Mouse (Mus musculus) testis, adult 2 months (tissue): ENCODE measurements around the gene Stk33. TPM values are rescaled to one million over a fixed set of nuclear protein-coding genes. Genes with fewer than 3 reads are reported as not detected.

ENCODE experiments used
- H3K27ac ChIP-seq: fragments of 200-500 bp; 2 replicates; pipeline ENCODE4 v1.5.1; 2012; ENCODE audit warnings: low read depth, low read length; ENCODE audit not compliant: control insufficient read depth, insufficient read depth
- H3K27me3 ChIP-seq: fragments of 200-500 bp; 2 replicates; pipeline ENCODE4 v1.6.1; 2012; ENCODE audit warnings: mild to moderate bottlenecking, low read length, moderate library complexity; ENCODE audit not compliant: control insufficient read depth, insufficient read depth
- H3K36me3 ChIP-seq: fragments of 200-500 bp; 2 replicates; pipeline ENCODE4 v1.6.1; 2012; ENCODE audit warnings: mild to moderate bottlenecking, low read length; ENCODE audit not compliant: control insufficient read depth, insufficient read depth
- H3K4me1 ChIP-seq: fragments of 200-500 bp; 2 replicates; pipeline ENCODE4 v1.6.1; 2012; ENCODE audit warnings: low read length; ENCODE audit not compliant: control insufficient read depth, insufficient read depth
- H3K4me3 ChIP-seq: fragments of 200-500 bp; 2 replicates; pipeline ENCODE4 v1.5.1; 2012; ENCODE audit warnings: low read depth, mild to moderate bottlenecking, low read length, moderate library complexity, mixed read lengths; ENCODE audit not compliant: control insufficient read depth
- CTCF ChIP-seq: fragments of 200-500 bp; IDR thresholded peaks from 2 replicates; pipeline ENCODE4 v1.5.1; 2012; ENCODE audit warnings: low read depth, mild to moderate bottlenecking, inconsistent platforms, low read length, moderate library complexity; ENCODE audit not compliant: control insufficient read depth, insufficient read depth, insufficient replicate concordance
- POLR2A ChIP-seq: fragments of 200-500 bp; IDR thresholded peaks from 2 replicates; pipeline ENCODE4 v1.6.1; 2012; ENCODE audit warnings: low read depth, mild to moderate bottlenecking, inconsistent platforms, low read length, moderate library complexity; ENCODE audit not compliant: control insufficient read depth
- polyA plus RNA-seq: library from polyadenylated mRNA; depleted of rRNA; stranded (reverse); fragments of >200 nt; gene quantifications from 2 replicates; pipeline ENCODE4 v1.2.3, GENCODE M21; 2012

Stk33 gene
- polyA plus RNA-seq, 1 experiment: 132 TPM

DNA sequence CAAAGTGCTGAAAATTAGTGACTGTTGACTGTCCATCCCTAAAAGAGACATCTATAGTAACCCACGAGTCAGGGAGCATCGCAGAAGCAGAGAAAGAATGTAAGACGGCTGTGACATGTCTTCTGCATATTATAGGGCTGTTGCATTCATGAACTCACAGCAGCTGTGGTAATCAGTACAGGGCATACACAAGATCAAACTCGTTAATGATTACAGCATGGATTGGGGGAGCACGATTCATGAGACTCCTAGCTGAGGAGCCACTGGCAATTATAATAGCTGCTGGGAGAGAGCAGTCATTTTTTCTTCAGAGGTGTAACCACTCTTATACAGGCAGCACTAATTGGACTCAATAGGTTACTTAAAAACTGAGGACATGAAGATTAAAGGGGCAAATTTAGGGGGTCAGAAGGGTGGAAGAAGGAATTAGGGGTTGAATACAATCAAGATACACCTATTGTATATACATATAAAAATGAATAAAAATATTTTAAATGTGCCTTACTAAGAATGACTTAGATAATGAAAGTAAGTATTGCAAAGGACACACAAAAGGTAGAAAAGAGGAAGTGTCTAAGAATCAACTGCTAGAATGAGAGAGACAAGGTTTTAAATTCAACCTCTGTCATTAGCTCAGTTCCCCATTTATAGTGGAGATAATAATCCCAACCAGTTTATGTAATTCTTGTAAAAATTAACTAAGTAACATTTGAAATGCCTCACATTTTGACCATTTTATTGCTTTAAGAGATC, 80.3 kb downstream of the Stk33 start:
- H3K36me3 ChIP-seq: no peaks in the 10 kb centered on the region
- no peak overlapping the region for H3K4me3 ChIP-seq
- TF ChIP-seq CTCF (no peak), POLR2A (no peak)
- H3K27me3 ChIP-seq: no peaks in the 10 kb centered on the region
- H3K27ac ChIP-seq: no peak overlapping the region
- H3K4me1 ChIP-seq: no peaks in the 10 kb centered on the region

GRCm38 (mm10) chr7:109357877-109358276, 81.0 kb downstream of the Stk33 start:
- no peaks in the 10 kb centered on the region for H3K27me3 ChIP-seq
- no peaks in the 10 kb centered on the region for H3K36me3 ChIP-seq
- TF ChIP-seq CTCF (no peak), POLR2A (no peak)
- H3K4me3 ChIP-seq: no peak overlapping the region
- no peaks in the 10 kb centered on the region for H3K4me1 ChIP-seq
- no peak overlapping the region for H3K27ac ChIP-seq

DNA sequence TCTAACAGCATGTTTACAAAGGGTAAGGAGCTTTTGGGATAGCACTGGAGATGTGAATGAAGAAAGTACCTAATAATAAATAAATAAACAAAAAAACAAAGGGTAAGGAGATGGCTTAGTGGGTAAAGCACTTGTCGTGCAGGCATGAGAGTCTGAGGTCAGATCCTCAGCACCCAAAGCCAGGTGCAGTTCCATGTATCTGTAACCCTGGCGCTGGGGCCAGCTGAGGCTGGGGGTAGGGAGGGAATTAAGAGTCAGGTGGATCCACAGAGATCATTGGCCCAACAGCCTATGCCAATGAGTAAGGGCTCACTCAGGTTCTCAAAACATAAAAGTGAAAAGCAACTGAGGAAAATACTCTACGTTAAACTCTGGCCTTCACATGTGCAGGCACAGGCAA, 91.6 kb downstream of the Stk33 start:
- Histone ChIP-seq H3K27me3 (no peaks in the 10 kb centered on the region), H3K4me3 (no peak overlapping the region), H3K4me1 (no peaks in the 10 kb centered on the region), H3K36me3 (no peaks in the 10 kb centered on the region; the same call in 1 of the 2 replicates), H3K27ac (no peak overlapping the region)
- TF ChIP-seq CTCF: no peak
- no peak for TF ChIP-seq POLR2A

- Histone ChIP-seq H3K27me3 (no peaks in the 10 kb centered on the region), H3K36me3 (no peaks in the 10 kb centered on the region; the same call in 1 of the 2 replicates), H3K4me3 (no peak overlapping the region), H3K4me1 (no peaks in the 10 kb centered on the region), H3K27ac (no peak overlapping the region)
- TF ChIP-seq CTCF (no peak), POLR2A (no peak)
Measured at GRCm38 (mm10) chr7:109331722-109332121, 107.2 kb downstream of the Stk33 start.

- TF ChIP-seq POLR2A (no peak), CTCF (no peak)
- H3K27me3 ChIP-seq: no peaks in the 10 kb centered on the region
- no peaks in the 10 kb centered on the region for H3K4me1 ChIP-seq
- no peak overlapping the region for H3K4me3 ChIP-seq
- H3K36me3 ChIP-seq: no peaks in the 10 kb centered on the region; the same call in 1 of the 2 replicates
- no peak overlapping the region for H3K27ac ChIP-seq
Measured at GRCm38 (mm10) chr7:109328772-109329171, 110.1 kb downstream of the Stk33 start.

DNA sequence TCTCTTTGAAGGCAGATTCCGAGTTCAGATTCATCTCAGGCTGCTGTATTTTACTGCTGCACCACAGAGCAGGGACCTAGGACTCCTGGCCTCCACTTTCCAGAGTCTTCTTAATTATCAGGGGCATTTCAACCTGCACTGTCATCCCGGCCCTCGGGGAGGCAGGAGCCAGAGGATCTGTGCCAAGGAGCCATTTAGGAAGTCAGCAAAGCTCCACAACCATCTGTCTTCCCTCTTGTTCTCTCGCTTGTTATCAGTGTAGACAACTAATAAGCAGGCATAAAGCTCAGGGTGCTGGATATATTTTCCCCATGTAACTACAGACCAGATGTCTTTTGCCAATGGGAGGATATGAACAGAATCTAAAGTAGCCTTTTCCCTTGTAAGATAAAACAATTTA, 112.1 kb downstream of the Stk33 start:
- no peaks in the 10 kb centered on the region for H3K27me3 ChIP-seq
- H3K4me1 ChIP-seq: no peaks in the 10 kb centered on the region
- H3K4me3 ChIP-seq: no peak overlapping the region
- H3K27ac ChIP-seq: no peak overlapping the region
- no peaks in the 10 kb centered on the region; the same call in 1 of the 2 replicates for H3K36me3 ChIP-seq
- TF ChIP-seq CTCF: no peak
- no peak for TF ChIP-seq POLR2A

GRCm38 (mm10) chr7:109325731-109326130, 113.2 kb downstream of the Stk33 start:
- no peaks in the 10 kb centered on the region for H3K4me1 ChIP-seq
- no peak for TF ChIP-seq POLR2A
- no peak for TF ChIP-seq CTCF
- no peaks in the 10 kb centered on the region; the same call in 1 of the 2 replicates for H3K36me3 ChIP-seq
- no peak overlapping the region for H3K27ac ChIP-seq
- H3K27me3 ChIP-seq: no peaks in the 10 kb centered on the region
- H3K4me3 ChIP-seq: no peak overlapping the region
